Mouse (Mus musculus): ENCODE measurements around the gene Tas1r2. TPM values are rescaled to one million over a fixed set of nuclear protein-coding genes. Genes with fewer than 3 reads are reported as not detected.

The Tas1r2 gene
- polyA plus RNA-seq, 1 experiment from 2014 or later = not detected

DNA sequence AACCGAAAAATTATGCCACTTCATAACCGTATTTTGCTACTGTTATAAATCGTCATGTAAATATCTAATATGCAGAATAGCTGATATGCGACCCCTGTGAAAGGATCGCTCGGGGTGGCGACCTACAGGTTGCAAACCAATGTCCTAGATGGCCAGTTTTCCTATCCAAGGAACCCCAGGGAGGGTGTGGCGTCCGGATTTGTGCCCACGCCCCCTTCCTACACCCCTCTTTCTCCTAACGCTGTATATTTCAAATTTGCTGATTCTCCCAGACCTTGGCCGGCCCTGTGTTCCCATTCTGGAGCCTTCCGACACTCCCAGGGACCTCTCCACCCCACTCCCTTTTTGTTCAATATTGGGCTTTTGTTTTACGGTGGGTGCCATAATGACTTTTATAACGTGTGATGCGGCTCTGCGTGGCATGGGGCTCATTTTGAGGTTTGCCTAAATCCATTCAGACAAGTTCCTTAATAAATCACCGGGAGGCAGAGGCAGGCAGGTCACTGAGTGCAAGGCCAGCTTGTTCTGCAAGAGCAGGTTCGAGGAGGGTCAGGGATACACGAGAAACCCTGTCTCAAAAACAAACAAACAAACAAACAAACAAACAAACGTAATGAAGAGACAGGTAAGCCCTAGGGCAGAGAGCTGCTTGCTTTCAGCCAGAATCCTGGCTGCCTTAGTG, 29.8 kb upstream of the Tas1r2 start:
- no peak for DNase-seq (ENCODE audit: low spot score)
- Histone ChIP-seq H3K27me3 (replicated peaks; ENCODE audit: insufficient read depth, low read length) (no peaks in the 10 kb centered on the region), H3K36me3 (ENCODE audit: insufficient read depth, low read length) (no peaks in the 10 kb centered on the region), H3K4me3 (ENCODE audit: low read depth, low read length) (peak overlapping the region; percentile 51), H3K9me3 (ENCODE audit: low read length) (no peaks in the 10 kb centered on the region), H3K9ac (replicated peaks; ENCODE audit: low read depth) (peak overlapping the region; percentile 50; the same call in 1 of the 2 replicates), H3K4me2 (replicated peaks; ENCODE audit: low read depth, low read length) (peak overlapping the region; percentile 75), H3K27ac (ENCODE audit: low read length) (peak overlapping the region; percentile 90; the same call in 1 of the 2 replicates), H3K4me1 (ENCODE audit: insufficient read depth, low read depth, low read length) (peaks cover 4% of the 10 kb centered on the region; the same call in 1 of the 2 replicates)
- 18% methylated on average over 21 of the region's 21 CpGs for WGBS
- TF ChIP-seq CTCF (IDR thresholded peaks at IDR 0.05) = no peak
- TF ChIP-seq EP300 (IDR thresholded peaks at IDR 0.05) = no peak
- ATAC-seq = no peak

DNA sequence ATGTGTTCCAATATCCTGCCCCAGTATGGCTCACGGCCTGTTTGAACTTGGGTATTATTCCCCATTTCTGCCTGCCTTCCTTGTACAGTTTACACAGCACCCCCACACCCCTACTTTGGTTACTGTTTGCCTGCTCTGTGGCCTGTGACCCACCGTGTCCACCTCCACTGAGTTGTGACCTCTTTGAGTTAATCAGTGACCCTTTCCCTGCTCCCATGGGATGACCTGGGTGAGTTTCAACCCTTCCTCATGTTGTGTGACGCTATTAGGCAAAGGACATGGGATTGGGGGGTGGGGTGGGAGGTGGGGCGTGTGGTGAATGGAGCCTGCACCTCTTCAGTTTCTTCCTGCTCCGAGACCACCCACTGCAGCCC, 29.2 kb upstream of the Tas1r2 start:
- DNase-seq (ENCODE audit: low spot score) = no peak
- TF ChIP-seq EP300 (IDR thresholded peaks at IDR 0.05) (no peak), CTCF (IDR thresholded peaks at IDR 0.05) (no peak)
- H3K9ac ChIP-seq (replicated peaks; ENCODE audit: low read depth) = no peak overlapping the region

DNA sequence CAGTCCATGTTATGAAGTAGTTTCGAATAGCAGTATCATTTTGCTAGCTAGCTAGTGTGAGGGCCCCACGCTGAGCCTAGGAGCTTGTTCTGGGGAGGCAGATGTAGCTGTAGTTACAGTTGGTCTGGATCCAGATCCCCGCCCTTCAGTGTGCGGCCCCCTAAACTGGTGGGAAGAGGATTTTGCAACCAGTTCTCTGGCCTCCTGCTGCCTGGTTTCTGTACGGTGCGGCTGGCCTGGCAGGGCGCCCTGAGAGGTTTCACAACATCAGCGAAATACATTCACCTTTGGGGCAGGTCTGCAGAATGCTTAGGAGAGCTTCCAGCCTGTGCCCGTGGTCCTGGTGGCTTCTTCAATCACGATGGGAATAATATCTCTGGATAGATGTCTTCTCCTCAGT, 28.6 kb upstream of the Tas1r2 start:
- peak overlapping the region; percentile 75 for H3K4me2 ChIP-seq (replicated peaks; ENCODE audit: low read depth, low read length)
- no peak overlapping the region for H3K9ac ChIP-seq (replicated peaks; ENCODE audit: low read depth)
- no peaks in the 10 kb centered on the region for H3K36me3 ChIP-seq (ENCODE audit: insufficient read depth, low read length)
- no peak overlapping the region for H3K4me3 ChIP-seq (ENCODE audit: low read depth, low read length)
- 51% methylated on average over 10 of the region's 10 CpGs for WGBS
- peak overlapping the region; percentile 14; the same call in 1 of the 2 replicates for H3K27ac ChIP-seq (ENCODE audit: low read length)
- H3K27me3 ChIP-seq (replicated peaks; ENCODE audit: insufficient read depth, low read length) = no peaks in the 10 kb centered on the region
- DNase-seq (ENCODE audit: low spot score) = peak; percentile 80
- ATAC-seq = no peak
- no peaks in the 10 kb centered on the region for H3K9me3 ChIP-seq (ENCODE audit: low read length)
- H3K4me1 ChIP-seq (ENCODE audit: insufficient read depth, low read depth, low read length) = peaks cover 4% of the 10 kb centered on the region; the same call in 1 of the 2 replicates
- TF ChIP-seq EP300 (IDR thresholded peaks at IDR 0.05) = no peak
- no peak for TF ChIP-seq CTCF (IDR thresholded peaks at IDR 0.05)

More for the DNA sequence above, 29.2 kb upstream of the Tas1r2 start:
- Histone ChIP-seq H3K4me2 (replicated peaks; ENCODE audit: low read depth, low read length) (peak overlapping the region; percentile 75), H3K9me3 (ENCODE audit: low read length) (no peaks in the 10 kb centered on the region), H3K4me3 (ENCODE audit: low read depth, low read length) (no peak overlapping the region), H3K27me3 (replicated peaks; ENCODE audit: insufficient read depth, low read length) (no peaks in the 10 kb centered on the region), H3K27ac (ENCODE audit: low read length) (0 out of 2 replicates have a peak overlapping the region, but pooled peaks have one; percentile 14), H3K36me3 (ENCODE audit: insufficient read depth, low read length) (no peaks in the 10 kb centered on the region), H3K4me1 (ENCODE audit: insufficient read depth, low read depth, low read length) (peaks cover 4% of the 10 kb centered on the region; the same call in 1 of the 2 replicates)
- WGBS = 41% methylated on average over 5 of the region's 5 CpGs
- no peak for ATAC-seq

DNA sequence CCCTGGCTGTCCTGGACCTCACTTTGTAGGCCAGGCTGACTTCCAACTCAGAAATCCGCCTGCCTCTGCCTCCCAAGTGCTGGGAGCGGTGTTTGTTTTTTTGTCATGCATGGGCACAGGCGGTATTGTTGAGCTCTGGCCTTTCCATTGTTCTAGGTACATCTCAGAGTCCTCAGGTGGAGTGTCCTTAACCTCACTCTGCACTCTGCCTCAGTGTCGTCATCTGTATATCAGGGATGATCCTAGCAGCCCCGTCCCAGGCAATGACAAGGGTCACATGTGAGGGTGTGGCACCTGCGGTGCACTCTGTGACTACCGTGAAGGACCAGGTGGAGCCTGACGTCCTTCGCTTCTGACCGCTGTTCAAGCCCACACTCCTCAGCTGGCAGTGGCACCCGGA, 26.0 kb upstream of the Tas1r2 start:
- TF ChIP-seq EP300 (IDR thresholded peaks at IDR 0.05) = no peak
- TF ChIP-seq CTCF (IDR thresholded peaks at IDR 0.05) = no peak
- no peak for ATAC-seq
- H3K36me3 ChIP-seq (ENCODE audit: insufficient read depth, low read length) = no peaks in the 10 kb centered on the region
- no peak overlapping the region for H3K9ac ChIP-seq (replicated peaks; ENCODE audit: low read depth)
- no peaks in the 10 kb centered on the region for H3K27me3 ChIP-seq (replicated peaks; ENCODE audit: insufficient read depth, low read length)
- no peak for DNase-seq (ENCODE audit: low spot score)
- no peak overlapping the region for H3K27ac ChIP-seq (ENCODE audit: low read length)
- no peak overlapping the region for H3K4me2 ChIP-seq (replicated peaks; ENCODE audit: low read depth, low read length)
- no peaks in the 10 kb centered on the region for H3K9me3 ChIP-seq (ENCODE audit: low read length)
- no peak overlapping the region for H3K4me3 ChIP-seq (ENCODE audit: low read depth, low read length)
- WGBS = 90% methylated on average over 11 of the region's 11 CpGs
- H3K4me1 ChIP-seq (ENCODE audit: insufficient read depth, low read depth, low read length) = peaks cover 7% of the 10 kb centered on the region; the same call in 1 of the 2 replicates

DNA sequence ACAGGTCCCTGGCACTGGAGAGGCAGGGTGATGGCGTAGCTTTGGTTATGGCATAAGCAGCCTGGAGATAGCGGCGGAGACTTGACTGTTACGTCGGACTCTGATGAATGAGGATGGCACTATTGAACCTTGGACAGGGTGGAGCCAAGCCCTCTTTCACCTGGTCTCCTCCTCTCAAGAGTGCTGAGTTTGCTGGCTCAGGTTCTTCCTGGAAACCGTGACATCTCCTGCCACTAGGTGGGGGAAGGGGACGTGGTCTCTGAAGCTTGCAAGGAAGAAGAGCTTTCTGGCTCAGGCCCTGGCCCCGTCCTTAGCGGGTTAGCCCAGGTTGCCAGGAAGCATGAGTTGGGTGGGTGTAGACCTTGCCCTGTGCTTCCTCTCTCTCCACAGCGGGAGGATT, 23.2 kb upstream of the Tas1r2 start:
- Histone ChIP-seq H3K9ac (replicated peaks; ENCODE audit: low read depth) (no peak overlapping the region), H3K9me3 (ENCODE audit: low read length) (no peaks in the 10 kb centered on the region), H3K36me3 (ENCODE audit: insufficient read depth, low read length) (no peaks in the 10 kb centered on the region), H3K27me3 (replicated peaks; ENCODE audit: insufficient read depth, low read length) (no peaks in the 10 kb centered on the region), H3K4me2 (replicated peaks; ENCODE audit: low read depth, low read length) (no peak overlapping the region), H3K4me3 (ENCODE audit: low read depth, low read length) (no peak overlapping the region), H3K27ac (ENCODE audit: low read length) (no peak overlapping the region), H3K4me1 (ENCODE audit: insufficient read depth, low read depth, low read length) (peaks cover 3% of the 10 kb centered on the region; the same call in 1 of the 2 replicates)
- DNase-seq (ENCODE audit: low spot score) (no peak), ATAC-seq (no peak)
- peak; percentile 28; the same call in 1 of the 2 replicates for TF ChIP-seq CTCF (IDR thresholded peaks at IDR 0.05)
- no peak for TF ChIP-seq EP300 (IDR thresholded peaks at IDR 0.05)
- WGBS = 63% methylated on average over 10 of the region's 10 CpGs

DNA sequence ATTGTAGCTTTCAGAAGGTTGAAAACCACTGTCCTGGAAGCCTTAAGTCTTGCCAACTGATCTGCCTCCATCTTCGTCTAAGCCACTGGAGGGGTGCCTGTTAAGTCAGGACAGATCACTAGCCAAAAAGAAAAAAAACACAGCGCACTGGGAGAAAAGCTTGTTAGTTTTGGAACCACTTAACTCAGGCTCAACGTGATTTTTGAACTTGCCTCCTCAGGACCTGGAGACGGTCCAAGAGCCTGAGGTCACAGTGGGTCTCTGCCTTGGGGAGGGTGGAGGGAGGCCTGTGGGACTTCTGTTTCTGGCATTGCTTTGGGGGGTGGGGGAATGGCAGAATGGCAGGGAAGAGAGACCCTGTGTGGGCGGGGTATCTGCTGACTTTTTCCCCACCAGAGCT, 22.2 kb upstream of the Tas1r2 start:
- Histone ChIP-seq H3K9ac (replicated peaks; ENCODE audit: low read depth) (no peak overlapping the region), H3K4me1 (ENCODE audit: insufficient read depth, low read depth, low read length) (peaks cover 3% of the 10 kb centered on the region; the same call in 1 of the 2 replicates), H3K36me3 (ENCODE audit: insufficient read depth, low read length) (no peaks in the 10 kb centered on the region), H3K4me2 (replicated peaks; ENCODE audit: low read depth, low read length) (no peak overlapping the region), H3K4me3 (ENCODE audit: low read depth, low read length) (no peak overlapping the region), H3K27ac (ENCODE audit: low read length) (no peak overlapping the region), H3K27me3 (replicated peaks; ENCODE audit: insufficient read depth, low read length) (no peaks in the 10 kb centered on the region), H3K9me3 (ENCODE audit: low read length) (no peaks in the 10 kb centered on the region)
- DNase-seq (ENCODE audit: low spot score) (no peak), ATAC-seq (no peak)
- WGBS = 37% methylated on average over 5 of the region's 5 CpGs
- no peak for TF ChIP-seq EP300 (IDR thresholded peaks at IDR 0.05)
- TF ChIP-seq CTCF (IDR thresholded peaks at IDR 0.05) = no peak

All from lung, postnatal 0 days (tissue).